Mouse (Mus musculus): ENCODE data around the gene Gtf2h1.

DNA sequence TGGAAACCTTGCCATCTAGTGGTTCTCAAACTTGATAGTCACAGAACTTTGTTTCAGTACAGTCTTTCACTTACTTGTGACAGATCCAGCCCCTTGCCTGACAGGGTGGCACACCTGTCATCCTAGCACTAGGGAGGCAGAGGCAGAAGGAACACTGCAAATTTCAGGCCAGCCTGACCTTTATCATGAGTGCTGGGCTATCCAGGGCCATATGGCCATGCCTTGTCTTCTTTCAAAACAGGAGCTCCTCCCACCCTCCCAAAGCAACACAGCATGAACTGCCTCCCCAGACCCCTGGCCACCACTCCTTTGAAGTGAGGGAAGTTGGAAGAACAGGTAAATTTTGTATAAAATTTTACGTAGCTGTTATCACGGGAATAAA is 31.9 kb downstream of the Gtf2h1 start:
- no peak for TF ChIP-seq EP300 (optimal IDR thresholded peaks at IDR 0.05)
- TF ChIP-seq CTCF (IDR thresholded peaks at IDR 0.05; ENCODE audit: low read depth): no peak
